27 mouse cellular contexts compared by ENCODE assay signal in genomic region chr4:120588445-120588844, GRCm38 (mm10). TPM values are rescaled to one million over a fixed set of nuclear protein-coding genes. Genes with fewer than 3 reads are reported as not detected.
A peak's percentile ranks its signal among the peaks of the same experiment; 100 is the strongest.
DNase-seq lines count a peak whose midpoint lies in the region; ATAC-seq and TF ChIP-seq lines count a peak whose summit lies in the region.
"Had no signal": no experiment of that assay in that cellular context is flagged by ENCODE, and none has a peak within 500 bp of the region (broad histone marks: within the 10 kb centered on the region; RNA-seq: fewer than 3 reads in every experiment).

TSS of gene Gm8439 (plus strand) at chr4:120588745.

- H3K9me3 ChIP-seq in kidney, embryonic 16.5 days (ENCODE audit: low read length), result no peaks in the 10 kb centered on the region
- no peaks in the 10 kb centered on the region for H3K9me3 ChIP-seq in CH12.LX (replicated peaks; ENCODE audit: low read length)
- no peaks in the 10 kb centered on the region for H3K9me3 ChIP-seq in liver, embryonic 15.5 days (replicated peaks)
- H3K9me3 ChIP-seq: embryonic facial prominence, embryonic 15.5 days; G1E; heart, embryonic 15.5 days; limb, embryonic 10.5 days; midbrain, embryonic 13.5 days; neural tube, embryonic 13.5 days had no signal

- no peaks in the 10 kb centered on the region for H3K79me2 ChIP-seq in CH12.LX (replicated peaks; ENCODE audit: control insufficient read depth, extremely low read depth, insufficient read depth, poor library complexity, severe bottlenecking)

- DNase-seq in cerebellum, adult 11-12 months, result peak; percentile 3
- no peak for DNase-seq in cerebellum, adult 9-10 months
- DNase-seq in kidney, adult 8-10 months, result no peak
- no peak for DNase-seq in CH12.LX (ENCODE audit: extremely low read depth)
- DNase-seq in thymus, postnatal 4 days, result no peak
- no peak for DNase-seq in heart, adult 11 months
- DNase-seq: adrenal gland, postnatal 14 days; cerebellum, adult 11 months; cerebellum, postnatal 25 days; gastrocnemius, adult 2 months; heart, adult 2 months; kidney, postnatal 10 days; lung, postnatal 4 days; right cerebral cortex, postnatal 14 days; spleen, adult 18-20 months; thymus, adult 18-20 months had no signal

- no peak for TF ChIP-seq POLR2A in CH12.LX (IDR thresholded peaks at IDR 0.05; ENCODE audit: low read depth, low read length)

- H3K27me3 ChIP-seq in kidney, embryonic 16.5 days (ENCODE audit: insufficient read depth, low read length), result no peaks in the 10 kb centered on the region
- peaks cover 22% of the 10 kb centered on the region for H3K27me3 ChIP-seq in CH12.LX (replicated peaks)
- H3K27me3 ChIP-seq in liver, embryonic 15.5 days, result peaks cover 14% of the 10 kb centered on the region; the same call in 1 of the 2 replicates

- dilution Hi-C loops in CH12.LX (cut with MboI; ENCODE audit: extremely low pct_ligation_motif_present, extremely low pct_unique_long_range_greater_than_20kb, low sequenced_read_pairs), result no loop called here

- no peak within 1 kb of the TSS for H3K4me2 ChIP-seq in kidney, embryonic 16.5 days (replicated peaks; ENCODE audit: low read depth, low read length)
- H3K4me2 ChIP-seq in CH12.LX (ENCODE audit: insufficient read depth, low read depth, poor library complexity, severe bottlenecking), result peak within 1 kb of the TSS; percentile 69
- 0 out of 2 replicates have a peak within 1 kb of the TSS, but pooled peaks have one; percentile 16 for H3K4me2 ChIP-seq in liver, embryonic 15.5 days
- H3K4me2 ChIP-seq: embryonic facial prominence, embryonic 15.5 days; midbrain, embryonic 13.5 days; neural tube, embryonic 13.5 days had no signal

- 23% methylated on average over 4 of the region's 4 CpGs for WGBS in kidney, embryonic 16.5 days
- WGBS in liver, embryonic 15.5 days (ENCODE audit: insufficient replicate concordance), result 50% methylated on average over 4 of the region's 4 CpGs

- no peak for ATAC-seq in kidney, embryonic 16.5 days (ENCODE audit: low FRiP score, low TSS enrichment)
- ATAC-seq in liver, embryonic 15.5 days (ENCODE audit: insufficient read depth), result no peak
- ATAC-seq: midbrain, embryonic 13.5 days had no signal

- peak within 1 kb of the TSS; percentile 57 for H3K27ac ChIP-seq in kidney, embryonic 16.5 days (ENCODE audit: low read length)
- no peak within 1 kb of the TSS for H3K27ac ChIP-seq in CH12.LX (ENCODE audit: insufficient read depth, low read depth)
- no peak within 1 kb of the TSS for H3K27ac ChIP-seq in liver, embryonic 15.5 days (replicated peaks)
- H3K27ac ChIP-seq: embryonic facial prominence, embryonic 15.5 days; heart, adult 2 months; heart, embryonic 15.5 days; limb, embryonic 10.5 days; liver, embryonic 14.5 days; midbrain, embryonic 13.5 days; neural tube, embryonic 13.5 days had no signal

- H3K9ac ChIP-seq in kidney, embryonic 16.5 days (replicated peaks; ENCODE audit: low read length), result 0 out of 2 replicates have a peak within 1 kb of the TSS, but pooled peaks have one; percentile 8
- H3K9ac ChIP-seq in CH12.LX (ENCODE audit: insufficient read depth, low read depth), result 0 out of 2 replicates have a peak within 1 kb of the TSS, but pooled peaks have one; percentile 31
- no peak within 1 kb of the TSS for H3K9ac ChIP-seq in liver, embryonic 15.5 days
- H3K9ac ChIP-seq: embryonic facial prominence, embryonic 15.5 days; heart, embryonic 15.5 days; liver, embryonic 14.5 days; midbrain, embryonic 13.5 days; neural tube, embryonic 13.5 days had no signal

- no peak for TF ChIP-seq CTCF in CH12.LX (conservative IDR thresholded peaks at IDR 0.05 in 1 of 2, IDR thresholded peaks at IDR 0.05 in 1 of 2; ENCODE audit: low read depth in 2 of 2, low read length in 2 of 2)

- no peak within 1 kb of the TSS for H3K4me3 ChIP-seq in kidney, embryonic 16.5 days (ENCODE audit: low read length)
- no peak within 1 kb of the TSS for H3K4me3 ChIP-seq in CH12.LX (replicated peaks in 1 of 3; ENCODE audit: low read depth in 2 of 3, low read length in 2 of 3, poor library complexity in 1 of 3)
- H3K4me3 ChIP-seq in liver, embryonic 15.5 days (replicated peaks), result no peak within 1 kb of the TSS; the same call in 1 of the 2 replicates
- H3K4me3 ChIP-seq: embryonic facial prominence, embryonic 15.5 days; gastrocnemius, adult 2 months; heart, adult 2 months; heart, embryonic 15.5 days; left cerebral cortex, adult 2 months; limb, embryonic 10.5 days; midbrain, embryonic 13.5 days; neural tube, embryonic 13.5 days had no signal

- H3K4me1 ChIP-seq in kidney, embryonic 16.5 days (ENCODE audit: insufficient read depth, low read length), result no peaks in the 10 kb centered on the region
- H3K4me1 ChIP-seq in CH12.LX (ENCODE audit: control insufficient read depth in 1 of 2, insufficient read depth in 2 of 2), result peaks cover 6 to 30% of the 10 kb centered on the region in 2 experiments
- peaks cover 20% of the 10 kb centered on the region for H3K4me1 ChIP-seq in liver, embryonic 15.5 days (replicated peaks)
- H3K4me1 ChIP-seq: embryonic facial prominence, embryonic 15.5 days had no signal

- TF ChIP-seq EP300 in CH12.LX (IDR thresholded peaks at IDR 0.05; ENCODE audit: low read length), result no peak

- no peaks in the 10 kb centered on the region for H3K36me3 ChIP-seq in kidney, embryonic 16.5 days (ENCODE audit: insufficient read depth, low read length)
- no peaks in the 10 kb centered on the region for H3K36me3 ChIP-seq in CH12.LX (replicated peaks in 1 of 2; ENCODE audit: control insufficient read depth in 1 of 2, insufficient read depth in 1 of 2, low read length in 1 of 2)
- H3K36me3 ChIP-seq in liver, embryonic 15.5 days (replicated peaks), result no peaks in the 10 kb centered on the region
- H3K36me3 ChIP-seq: embryonic facial prominence, embryonic 15.5 days; G1E; heart, embryonic 15.5 days; limb, embryonic 10.5 days; midbrain, embryonic 13.5 days; neural tube, embryonic 13.5 days had no signal

- no peak for TF ChIP-seq RAD21 in CH12.LX (IDR thresholded peaks at IDR 0.05; ENCODE audit: low read depth, low read length)

- in situ Hi-C loops in CH12.LX (cut with MboI; ENCODE audit: low pct_ligation_motif_present, low pct_unique_long_range_greater_than_20kb, low sequenced_read_pairs), result loop anchor here (25.0 kb wide), 1 partner anchor 274 kb away; the partner anchor contains the start of gene Rims3

TF ChIP-seq in CH12.LX, 34 proteins besides CTCF, POLR2A, EP300 and RAD21:
- TF ChIP-seq IRF4 (IDR thresholded peaks at IDR 0.05; ENCODE audit: low read depth, low read length) (no peak), POLR2AphosphoS2 (IDR thresholded peaks at IDR 0.05; ENCODE audit: low read depth, low read length) (no peak), SIN3A (IDR thresholded peaks at IDR 0.05; ENCODE audit: low read length) (no peak), MAFK (IDR thresholded peaks at IDR 0.05; ENCODE audit: insufficient replicate concordance, low read length) (no peak), USF2 (conservative IDR thresholded peaks at IDR 0.05; ENCODE audit: low read depth, low read length) (no peak), TCF12 (IDR thresholded peaks at IDR 0.05; ENCODE audit: low read depth, low read length) (no peak), RCOR1 (conservative IDR thresholded peaks at IDR 0.05; ENCODE audit: low read depth, low read length) (no peak), NRF1 (IDR thresholded peaks at IDR 0.05; ENCODE audit: low read depth, low read length) (no peak), ELF1 (IDR thresholded peaks at IDR 0.05; ENCODE audit: low read depth, low read length) (no peak)

RNA-seq across cellular contexts. Expression of gene Gm8439, which starts in this region (rescaled TPM):
- polyA plus RNA-seq in kidney, embryonic 16.5 days (2015; fragmentation: Nextera tagmentation; extraction: Ambion mirVana), result not detected in 2 replicates
- total RNA-seq in CH12.LX (2012; rRNA removed), result not detected in 2 replicates
- total RNA-seq in CH12.LX (2014; rRNA removed), result not detected in 2 replicates
- polyA plus RNA-seq in CH12.LX (2012; ENCODE audit: insufficient read length, low read depth), result not detected in 2 replicates
- polyA plus RNA-seq in liver, embryonic 15.5 days (2015; fragmentation: Nextera tagmentation; extraction: Ambion mirVana), result not detected in 2 replicates
- total RNA-seq: adrenal gland, postnatal 14 days; G1E; gastrocnemius, adult 2 months; heart, adult 2 months; hematopoietic stem cell, adult 5-6 weeks; left cerebral cortex, adult 2 months had no signal
- polyA plus RNA-seq: embryonic facial prominence, embryonic 15.5 days; G1E; heart, adult 2 months; heart, embryonic 15.5 days; limb, embryonic 10.5 days; liver, embryonic 14.5 days; midbrain, embryonic 13.5 days; neural tube, embryonic 13.5 days had no signal
